Mouse (Mus musculus): Measurements from ENCODE around the gene Trim45.
A peak's percentile ranks its signal among the peaks of the same experiment; 100 is the strongest.

Trim45 gene

GRCm38 (mm10) chr3:100921825-100922505 is at the start of gene Trim45:
TSS of gene Trim45 (plus strand) at chr3:100922202.
- peak; percentile 99 to 100 for DNase-seq

- no peak for DNase-seq
Measured at GRCm38 (mm10) chr3:100877057-100877456, 44.9 kb upstream of the Trim45 start.

GRCm38 (mm10) chr3:100881403-100881802 is 40.6 kb upstream of the Trim45 start:
- DNase-seq = no peak

- DNase-seq = no peak
Measured at GRCm38 (mm10) chr3:100881843-100882634, 40.0 kb upstream of the Trim45 start.

GRCm38 (mm10) chr3:100889234-100889633 is 32.8 kb upstream of the Trim45 start:
- DNase-seq = no peak

GRCm38 (mm10) chr3:100890406-100890805 is 31.6 kb upstream of the Trim45 start:
- no peak for DNase-seq

GRCm38 (mm10) chr3:100892383-100893335 is 29.3 kb upstream of the Trim45 start:
- DNase-seq = peak; percentile 20 to 21

- DNase-seq = no peak
Measured at GRCm38 (mm10) chr3:100895500-100895899, 26.5 kb upstream of the Trim45 start.

- DNase-seq = no peak
Measured at GRCm38 (mm10) chr3:100906128-100906527, 15.9 kb upstream of the Trim45 start.

GRCm38 (mm10) chr3:100906916-100907315 is 15.1 kb upstream of the Trim45 start:
- DNase-seq = peak in 1 of 2 experiments; percentile 39

- no peak for DNase-seq
Measured at GRCm38 (mm10) chr3:100908594-100908993, 13.4 kb upstream of the Trim45 start.

GRCm38 (mm10) chr3:100910621-100911020 is 11.4 kb upstream of the Trim45 start:
- no peak for DNase-seq

- DNase-seq = no peak
Measured at GRCm38 (mm10) chr3:100911026-100911425, 11.0 kb upstream of the Trim45 start.

GRCm38 (mm10) chr3:100911498-100912213 is 10.3 kb upstream of the Trim45 start:
- no peak for DNase-seq

- DNase-seq = peak; percentile 16 to 33
Measured at GRCm38 (mm10) chr3:100916844-100917243, 5.2 kb upstream of the Trim45 start.

GRCm38 (mm10) chr3:100920611-100921140 is 1.3 kb upstream of the Trim45 start:
- no peak for DNase-seq

- DNase-seq = peak in 1 of 2 experiments; percentile 12
Measured at GRCm38 (mm10) chr3:100922506-100923375, 739 bp downstream of the Trim45 start.

GRCm38 (mm10) chr3:100924065-100924732 is 2.2 kb downstream of the Trim45 start:
- DNase-seq = no peak

- DNase-seq = no peak
Measured at GRCm38 (mm10) chr3:100925176-100925575, 3.2 kb downstream of the Trim45 start.

GRCm38 (mm10) chr3:100931332-100932076 is 9.5 kb downstream of the Trim45 start:
- no peak for DNase-seq

Measured in kidney, adult 8-10 months (tissue).